In the genomic region with DNA sequence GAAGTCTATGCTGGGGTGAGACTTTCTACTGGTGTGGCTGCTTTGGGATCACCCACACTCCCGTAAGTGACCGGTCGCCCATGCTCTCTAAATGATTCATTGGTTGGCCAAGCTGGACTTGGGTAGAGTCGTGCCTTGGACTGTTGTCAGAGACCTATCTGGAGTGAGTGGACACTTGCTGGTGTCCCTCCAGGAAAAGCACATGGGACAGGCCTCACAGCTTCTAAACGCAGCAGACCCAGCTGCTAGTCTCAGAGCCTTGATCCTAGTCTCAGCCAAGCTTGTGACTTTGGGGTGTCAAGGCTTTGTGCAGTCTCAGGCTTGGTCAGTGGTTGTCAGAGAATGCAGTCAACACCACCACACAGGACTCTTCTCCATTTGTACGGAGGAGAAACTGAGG, we compare ENCODE assay signal across 20 mouse cellular contexts. TPM values are rescaled to one million over a fixed set of nuclear protein-coding genes. Genes with fewer than 3 reads are reported as not detected.
DNase-seq lines count a peak whose midpoint lies in the region; ATAC-seq and TF ChIP-seq lines count a peak whose summit lies in the region.
"Had no signal": no experiment of that assay in that cellular context is flagged by ENCODE, and none has a peak within 500 bp of the region (broad histone marks: within the 10 kb centered on the region; RNA-seq: fewer than 3 reads in every experiment).

No protein-coding gene starts in this region.

- no peak for ATAC-seq in heart, embryonic 16.5 days (replicated peaks; ENCODE audit: extremely low read depth, insufficient read depth, low FRiP score)
- ATAC-seq in inflammation-experienced regulatory T-cells, adult 6 months: no peak
- ATAC-seq: intestine, embryonic 16.5 days had no signal

- H3K4me2 ChIP-seq in heart, embryonic 16.5 days (ENCODE audit: low read depth, low read length): peak overlapping the region; percentile 65
- H3K4me2 ChIP-seq in myocyte (ENCODE audit: low read depth): peak overlapping the region; percentile 64
- H3K4me2 ChIP-seq: hindbrain, embryonic 14.5 days; liver, embryonic 15.5 days; midbrain, embryonic 13.5 days had no signal

- H3K9me3 ChIP-seq in heart, embryonic 16.5 days (replicated peaks; ENCODE audit: control insufficient read depth, low read length): no peaks in the 10 kb centered on the region
- H3K9me3 ChIP-seq: embryonic facial prominence, embryonic 10.5 days; liver, embryonic 15.5 days; midbrain, embryonic 13.5 days had no signal

- 0 out of 2 replicates have a peak overlapping the region, but pooled peaks have one; percentile 0 for H3K4me3 ChIP-seq in heart, embryonic 16.5 days (ENCODE audit: low read length)
- H3K4me3 ChIP-seq in myocyte: peak overlapping the region; percentile 9
- H3K4me3 ChIP-seq: embryonic facial prominence, embryonic 10.5 days; layer of hippocampus, adult 2 months; liver, embryonic 15.5 days; midbrain, embryonic 13.5 days had no signal

- no peaks in the 10 kb centered on the region for H3K27me3 ChIP-seq in heart, embryonic 16.5 days (ENCODE audit: control insufficient read depth, insufficient read depth, low read length)
- no peaks in the 10 kb centered on the region for H3K27me3 ChIP-seq in myocyte (ENCODE audit: control insufficient read depth, insufficient read depth, insufficient read length)
- H3K27me3 ChIP-seq: midbrain, embryonic 13.5 days had no signal

- WGBS in heart, embryonic 16.5 days: 82% methylated on average over 6 of the region's 6 CpGs

- H3K27ac ChIP-seq in heart, embryonic 16.5 days (ENCODE audit: low read length): peak overlapping the region; percentile 92
- H3K27ac ChIP-seq: embryonic facial prominence, embryonic 10.5 days; hindbrain, embryonic 14.5 days; kidney, postnatal 0 days; liver, embryonic 15.5 days; midbrain, embryonic 13.5 days had no signal

- peak; percentile 74 for DNase-seq in gastrocnemius, postnatal 25 days
- DNase-seq in heart, adult 9 months (ENCODE audit: low spot score in 2 of 2): peak; percentile 76 to 85
- DNase-seq in kidney, adult 8-10 months: no peak
- no peak for DNase-seq in urinary bladder, postnatal 25 days (ENCODE audit: low spot score)
- no peak for DNase-seq in liver
- DNase-seq: layer of hippocampus, postnatal 36 days; thymus, postnatal 4 days had no signal

- H3K79me2 ChIP-seq in myocyte (ENCODE audit: control insufficient read depth, insufficient read depth): no peaks in the 10 kb centered on the region

- no peak for TF ChIP-seq POLR2A in myocyte (IDR thresholded peaks at IDR 0.05; ENCODE audit: insufficient read length, low read depth)

- H3K9ac ChIP-seq in heart, embryonic 16.5 days (ENCODE audit: low read length): peak overlapping the region; percentile 35
- H3K9ac ChIP-seq: hindbrain, embryonic 14.5 days; liver, embryonic 15.5 days had no signal

- no peak overlapping the region for H3ac ChIP-seq in myocyte (ENCODE audit: control insufficient read depth, insufficient read length)

- peaks cover 6% of the 10 kb centered on the region for H3K36me3 ChIP-seq in heart, embryonic 16.5 days (ENCODE audit: control insufficient read depth, insufficient read depth)
- no peaks in the 10 kb centered on the region for H3K36me3 ChIP-seq in myocyte (ENCODE audit: control insufficient read depth, insufficient read depth)
- H3K36me3 ChIP-seq: embryonic facial prominence, embryonic 10.5 days; liver, embryonic 15.5 days; midbrain, embryonic 13.5 days had no signal

- peaks cover 15% of the 10 kb centered on the region for H3K4me1 ChIP-seq in heart, embryonic 16.5 days (ENCODE audit: control insufficient read depth, insufficient read depth, low read length)

TF ChIP-seq in myocyte, 11 proteins besides CTCF, POLR2A, EP300 and RAD21:
- TF ChIP-seq MAX (IDR thresholded peaks at IDR 0.05; ENCODE audit: low read depth) (no peak), MYOD1 (IDR thresholded peaks at IDR 0.05; ENCODE audit: control insufficient read depth in 1 of 3, insufficient read length in 2 of 3, low read depth in 2 of 3) (peak in 2 of 3 experiments; percentile 40 to 48), MYOG (IDR thresholded peaks at IDR 0.05; ENCODE audit: control insufficient read depth in 1 of 3, insufficient read depth in 1 of 3, insufficient read length in 2 of 3, low read depth in 2 of 3) (peak in 1 of 3 experiments; percentile 76)

RNA-seq across cellular contexts. Expression of a gene that starts 3.1 kb away (rescaled TPM):
- 100 to 1,000 TPM; 196 to 518 TPM for total RNA-seq in gastrocnemius, postnatal 25 days (2021)
- polyA plus RNA-seq in heart, embryonic 16.5 days (2015; fragmentation: Nextera tagmentation; extraction: Ambion mirVana): 253 and 264 TPM in 2 replicates
- polyA plus RNA-seq in myocyte (2012; fragmentation: generic; extraction: Trizol): 27.8 TPM
- polyA plus RNA-seq in inflammation-experienced regulatory T-cells, adult 6 months (2017; shearing (Covaris generic)): 10 to 100 TPM; 22.5 to 68.5 (median 47.2) TPM
- total RNA-seq: common myeloid progenitor, adult 5-6 weeks had no signal

RNA-seq across cellular contexts. Expression of a gene that starts 35.7 kb away (rescaled TPM):
- total RNA-seq in gastrocnemius, postnatal 25 days (2021): 1 to 10 TPM; 2.0 to 3.5 TPM
- polyA plus RNA-seq in heart, embryonic 16.5 days (2015; fragmentation: Nextera tagmentation; extraction: Ambion mirVana): 9.9 and 11.7 TPM in 2 replicates
- polyA plus RNA-seq in myocyte (2012; fragmentation: generic; extraction: Trizol): 23.3 TPM
- 1 to 10 TPM; 1.3 to 2.3 (median 1.9) TPM for polyA plus RNA-seq in inflammation-experienced regulatory T-cells, adult 6 months (2017; shearing (Covaris generic))

RNA-seq across cellular contexts. Expression of a gene that starts 42.0 kb away (rescaled TPM):
- not detected for total RNA-seq in gastrocnemius, postnatal 25 days (2021)
- not detected in 2 replicates for polyA plus RNA-seq in heart, embryonic 16.5 days (2015; fragmentation: Nextera tagmentation; extraction: Ambion mirVana)
- not detected for polyA plus RNA-seq in myocyte (2012; fragmentation: generic; extraction: Trizol)
- not detected for polyA plus RNA-seq in inflammation-experienced regulatory T-cells, adult 6 months (2017; shearing (Covaris generic))
- total RNA-seq: adrenal gland, adult 2 months; common myeloid progenitor, adult 5-6 weeks had no signal
- polyA plus RNA-seq: intestine, embryonic 16.5 days; kidney, postnatal 0 days; liver, embryonic 15.5 days; lung, embryonic 16.5 days had no signal

RNA-seq across cellular contexts. Expression of a gene that starts 54.9 kb away (rescaled TPM):
- under 1 TPM; 0.46 to 0.74 TPM for total RNA-seq in gastrocnemius, postnatal 25 days (2021)
- 0.15 and 0.38 TPM in 2 replicates for polyA plus RNA-seq in heart, embryonic 16.5 days (2015; fragmentation: Nextera tagmentation; extraction: Ambion mirVana)
- 0.60 TPM for polyA plus RNA-seq in myocyte (2012; fragmentation: generic; extraction: Trizol)
- polyA plus RNA-seq in inflammation-experienced regulatory T-cells, adult 6 months (2017; shearing (Covaris generic)): 1 to 10 TPM in 2 of 3 experiments, not detected in 1; 1.1 TPM

Comparison
In these comparisons a context has a peak if more than half of its experiments do, and no peak if none do; other contexts are left out.
1. DNase-seq: peak in gastrocnemius, postnatal 25 days (single experiment) and heart, adult 9 months (2 of 2); none in kidney, adult 8-10 months (0 of 2), urinary bladder, postnatal 25 days (single experiment) and liver (single experiment).